Mouse (Mus musculus): ENCODE results near the gene Atxn1. TPM values are rescaled to one million over a fixed set of nuclear protein-coding genes. Genes with fewer than 3 reads are reported as not detected.

Gene Atxn1
- polyA plus RNA-seq, 1 experiment, result 2.5 TPM

DNA sequence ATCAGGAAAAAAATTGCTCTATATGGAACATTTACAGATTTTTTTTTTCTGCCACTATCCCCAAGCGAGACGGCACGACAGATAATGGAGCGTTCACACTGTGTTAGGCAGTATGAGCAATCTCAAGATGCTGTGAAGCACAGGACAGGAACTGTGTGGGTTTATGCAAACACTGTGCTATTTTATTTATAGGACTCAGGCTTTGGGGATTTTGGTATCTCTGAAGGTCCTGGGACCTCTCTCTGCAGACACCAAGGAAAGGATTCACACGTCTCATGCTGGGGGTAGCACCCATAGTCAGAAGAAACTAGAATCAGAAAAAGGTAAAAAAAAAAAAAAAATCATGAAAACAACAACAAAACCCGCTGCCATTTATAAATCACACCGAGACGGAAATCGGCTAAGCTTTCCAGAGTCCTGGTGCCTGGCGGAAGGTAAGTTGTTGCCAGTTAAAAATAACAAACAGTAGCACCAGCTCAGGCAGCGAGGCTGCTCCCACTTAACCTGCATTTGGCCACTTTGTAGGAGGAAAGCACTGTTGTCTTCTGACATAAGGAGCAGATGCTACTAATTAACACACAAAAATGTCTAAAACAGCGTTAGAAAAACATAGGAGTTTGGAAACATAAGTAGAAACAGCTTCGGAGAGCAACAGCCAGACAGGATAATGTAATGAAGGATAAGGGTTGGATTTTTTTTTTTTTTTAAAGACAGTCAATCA lies 102.8 kb downstream of the Atxn1 start:
- no peak overlapping the region for H3K4me2 ChIP-seq (ENCODE audit: low read depth)
- H3K27me3 ChIP-seq (ENCODE audit: control insufficient read depth, insufficient read depth, insufficient read length), result no peaks in the 10 kb centered on the region
- TF ChIP-seq POLR2AphosphoS2 (IDR thresholded peaks at IDR 0.05; ENCODE audit: insufficient read length, low read depth) (no peak), CEBPB (IDR thresholded peaks at IDR 0.05; ENCODE audit: insufficient read depth, poor library complexity, severe bottlenecking) (no peak), SRF (IDR thresholded peaks at IDR 0.05; ENCODE audit: control insufficient read depth, insufficient read length, low read depth) (no peak), TCF3 (IDR thresholded peaks at IDR 0.05; ENCODE audit: insufficient read length, low read depth) (no peak), TCF12 (IDR thresholded peaks at IDR 0.05; ENCODE audit: insufficient read depth, poor library complexity, severe bottlenecking) (no peak), MAX (IDR thresholded peaks at IDR 0.05; ENCODE audit: low read depth) (no peak), REST (IDR thresholded peaks at IDR 0.05; ENCODE audit: insufficient read depth, insufficient read length) (no peak), MYOD1 (IDR thresholded peaks at IDR 0.05; ENCODE audit: control insufficient read depth in 1 of 3, insufficient read length in 2 of 3, low read depth in 2 of 3) (no peak), E2F4 (IDR thresholded peaks at IDR 0.05; ENCODE audit: insufficient read depth) (no peak), POLR2A (IDR thresholded peaks at IDR 0.05; ENCODE audit: insufficient read length, low read depth) (no peak), MYOG (IDR thresholded peaks at IDR 0.05; ENCODE audit: control insufficient read depth in 1 of 3, insufficient read depth in 1 of 3, insufficient read length in 2 of 3, low read depth in 2 of 3) (no peak), USF1 (IDR thresholded peaks at IDR 0.05; ENCODE audit: low read depth) (no peak)
- H3ac ChIP-seq (ENCODE audit: control insufficient read depth, insufficient read length), result no peak overlapping the region
- H3K4me3 ChIP-seq, result no peak overlapping the region
- no peaks in the 10 kb centered on the region for H3K36me3 ChIP-seq (ENCODE audit: control insufficient read depth, insufficient read depth)
- peaks cover 8% of the 10 kb centered on the region for H3K79me2 ChIP-seq (ENCODE audit: control insufficient read depth, insufficient read depth)

DNA sequence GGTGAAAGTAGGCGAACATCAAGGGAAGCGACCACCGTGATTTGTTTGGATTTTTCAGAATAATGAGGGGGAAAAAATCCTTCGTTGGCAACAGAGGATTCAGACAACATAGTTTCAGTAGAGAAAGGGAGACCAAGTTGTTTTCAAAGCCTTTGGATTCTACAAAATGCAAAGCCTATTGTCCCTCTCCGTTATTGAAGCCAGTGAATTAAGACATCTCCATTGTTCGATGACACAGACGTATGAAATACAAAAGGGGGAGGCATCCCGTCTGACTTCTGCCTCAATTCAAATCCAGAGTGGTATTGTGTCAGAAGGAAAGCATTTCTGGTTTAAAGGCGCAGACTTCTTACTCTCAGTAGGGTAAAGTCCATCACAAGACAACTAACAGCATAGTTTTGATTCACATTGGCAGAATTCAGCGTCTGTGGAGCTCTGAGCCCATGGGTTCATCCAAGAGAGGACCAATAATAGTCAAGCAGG lies 103.7 kb downstream of the Atxn1 start:
- no peak overlapping the region for H3K4me3 ChIP-seq
- TF ChIP-seq USF1 (IDR thresholded peaks at IDR 0.05; ENCODE audit: low read depth) (no peak), MYOD1 (IDR thresholded peaks at IDR 0.05; ENCODE audit: control insufficient read depth in 1 of 3, insufficient read length in 2 of 3, low read depth in 2 of 3) (no peak), MAX (IDR thresholded peaks at IDR 0.05; ENCODE audit: low read depth) (no peak), SRF (IDR thresholded peaks at IDR 0.05; ENCODE audit: control insufficient read depth, insufficient read length, low read depth) (no peak), POLR2A (IDR thresholded peaks at IDR 0.05; ENCODE audit: insufficient read length, low read depth) (no peak), REST (IDR thresholded peaks at IDR 0.05; ENCODE audit: insufficient read depth, insufficient read length) (no peak), CEBPB (IDR thresholded peaks at IDR 0.05; ENCODE audit: insufficient read depth, poor library complexity, severe bottlenecking) (no peak), E2F4 (IDR thresholded peaks at IDR 0.05; ENCODE audit: insufficient read depth) (no peak), TCF3 (IDR thresholded peaks at IDR 0.05; ENCODE audit: insufficient read length, low read depth) (no peak), MYOG (IDR thresholded peaks at IDR 0.05; ENCODE audit: control insufficient read depth in 1 of 3, insufficient read depth in 1 of 3, insufficient read length in 2 of 3, low read depth in 2 of 3) (no peak), TCF12 (IDR thresholded peaks at IDR 0.05; ENCODE audit: insufficient read depth, poor library complexity, severe bottlenecking) (no peak)
- peaks cover 8% of the 10 kb centered on the region for H3K79me2 ChIP-seq (ENCODE audit: control insufficient read depth, insufficient read depth)
- H3K4me2 ChIP-seq (ENCODE audit: low read depth), result no peak overlapping the region
- H3K36me3 ChIP-seq (ENCODE audit: control insufficient read depth, insufficient read depth), result no peaks in the 10 kb centered on the region
- no peaks in the 10 kb centered on the region for H3K27me3 ChIP-seq (ENCODE audit: control insufficient read depth, insufficient read depth, insufficient read length)
- no peak overlapping the region for H3ac ChIP-seq (ENCODE audit: control insufficient read depth, insufficient read length)

DNA sequence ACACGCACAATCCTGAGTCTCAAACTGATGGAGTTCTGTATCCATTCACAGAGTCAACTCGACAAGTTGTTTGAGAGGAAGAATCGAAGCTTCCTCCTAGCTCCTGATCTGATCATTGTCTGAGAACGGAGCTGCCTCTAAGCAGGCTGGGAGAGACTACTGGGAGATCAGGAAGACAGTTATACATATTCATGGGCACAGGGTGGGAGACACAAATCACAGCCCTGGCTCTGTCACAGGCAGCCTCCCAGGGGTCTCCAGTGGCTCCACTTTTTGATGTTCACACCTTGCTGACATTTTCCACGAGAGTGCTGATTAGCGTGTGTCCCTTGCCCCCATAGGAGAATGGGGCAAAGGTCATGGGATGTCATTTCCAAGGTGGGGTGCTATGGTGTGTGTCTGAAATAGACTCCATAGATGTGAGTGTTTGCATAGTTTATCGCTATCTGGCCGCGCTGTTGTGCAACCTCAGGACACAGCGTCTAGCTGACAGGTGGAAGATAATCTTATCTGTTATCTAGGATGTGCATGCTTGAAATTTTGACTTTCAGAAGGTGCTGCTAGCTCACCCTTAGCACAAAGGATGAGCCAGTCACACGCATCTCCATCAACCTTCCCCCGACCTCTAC lies 105.6 kb downstream of the Atxn1 start:
- H3K4me3 ChIP-seq, result no peak overlapping the region
- no peaks in the 10 kb centered on the region for H3K27me3 ChIP-seq (ENCODE audit: control insufficient read depth, insufficient read depth, insufficient read length)
- H3ac ChIP-seq (ENCODE audit: control insufficient read depth, insufficient read length), result no peak overlapping the region
- H3K4me2 ChIP-seq (ENCODE audit: low read depth), result no peak overlapping the region
- H3K79me2 ChIP-seq (ENCODE audit: control insufficient read depth, insufficient read depth), result peaks cover 8% of the 10 kb centered on the region
- TF ChIP-seq USF1 (IDR thresholded peaks at IDR 0.05; ENCODE audit: low read depth), result no peak
- TF ChIP-seq POLR2A (IDR thresholded peaks at IDR 0.05; ENCODE audit: insufficient read length, low read depth), result no peak
- no peak for TF ChIP-seq MYOG (IDR thresholded peaks at IDR 0.05; ENCODE audit: control insufficient read depth in 1 of 3, insufficient read depth in 1 of 3, insufficient read length in 2 of 3, low read depth in 2 of 3)
- no peak for TF ChIP-seq TCF12 (IDR thresholded peaks at IDR 0.05; ENCODE audit: insufficient read depth, poor library complexity, severe bottlenecking)
- TF ChIP-seq SRF (IDR thresholded peaks at IDR 0.05; ENCODE audit: control insufficient read depth, insufficient read length, low read depth), result no peak
- TF ChIP-seq MAX (IDR thresholded peaks at IDR 0.05; ENCODE audit: low read depth), result no peak
- no peak for TF ChIP-seq POLR2AphosphoS2 (IDR thresholded peaks at IDR 0.05; ENCODE audit: insufficient read length, low read depth)
- no peak for TF ChIP-seq MYOD1 (IDR thresholded peaks at IDR 0.05; ENCODE audit: control insufficient read depth in 1 of 3, insufficient read length in 2 of 3, low read depth in 2 of 3)
- TF ChIP-seq TCF3 (IDR thresholded peaks at IDR 0.05; ENCODE audit: insufficient read length, low read depth), result no peak
- TF ChIP-seq CEBPB (IDR thresholded peaks at IDR 0.05; ENCODE audit: insufficient read depth, poor library complexity, severe bottlenecking), result no peak
- no peak for TF ChIP-seq REST (IDR thresholded peaks at IDR 0.05; ENCODE audit: insufficient read depth, insufficient read length)
- TF ChIP-seq E2F4 (IDR thresholded peaks at IDR 0.05; ENCODE audit: insufficient read depth), result no peak
- H3K36me3 ChIP-seq (ENCODE audit: control insufficient read depth, insufficient read depth), result no peaks in the 10 kb centered on the region

DNA sequence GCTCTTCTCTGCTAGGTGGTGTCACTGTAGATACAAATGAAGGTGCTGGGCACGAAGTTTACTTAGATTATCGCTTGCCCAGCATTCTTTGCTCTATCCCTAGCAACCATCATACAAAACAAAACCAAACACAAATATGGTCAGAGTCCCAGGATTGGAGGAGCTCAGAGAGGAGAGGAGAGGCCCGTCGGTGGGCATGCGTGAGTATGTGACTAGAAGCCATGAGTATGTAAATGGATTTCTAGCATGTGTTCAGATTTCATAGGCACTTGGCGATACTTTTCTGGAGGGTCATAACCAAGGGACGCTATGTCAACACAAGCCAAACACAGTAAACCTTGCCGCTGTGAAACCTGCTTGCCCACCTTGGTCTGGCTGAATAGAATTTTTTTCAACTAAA lies 107.4 kb downstream of the Atxn1 start:
- H3K36me3 ChIP-seq (ENCODE audit: control insufficient read depth, insufficient read depth), result no peaks in the 10 kb centered on the region
- H3K4me3 ChIP-seq, result no peak overlapping the region
- TF ChIP-seq TCF3 (IDR thresholded peaks at IDR 0.05; ENCODE audit: insufficient read length, low read depth) (no peak), TCF12 (IDR thresholded peaks at IDR 0.05; ENCODE audit: insufficient read depth, poor library complexity, severe bottlenecking) (no peak), MAX (IDR thresholded peaks at IDR 0.05; ENCODE audit: low read depth) (no peak), E2F4 (IDR thresholded peaks at IDR 0.05; ENCODE audit: insufficient read depth) (no peak), REST (IDR thresholded peaks at IDR 0.05; ENCODE audit: insufficient read depth, insufficient read length) (no peak), POLR2AphosphoS2 (IDR thresholded peaks at IDR 0.05; ENCODE audit: insufficient read length, low read depth) (no peak), MYOG (IDR thresholded peaks at IDR 0.05; ENCODE audit: control insufficient read depth in 1 of 3, insufficient read depth in 1 of 3, insufficient read length in 2 of 3, low read depth in 2 of 3) (no peak)
- H3K4me2 ChIP-seq (ENCODE audit: low read depth), result no peak overlapping the region
- H3ac ChIP-seq (ENCODE audit: control insufficient read depth, insufficient read length), result no peak overlapping the region
- H3K27me3 ChIP-seq (ENCODE audit: control insufficient read depth, insufficient read depth, insufficient read length), result no peaks in the 10 kb centered on the region
- peaks cover 8% of the 10 kb centered on the region for H3K79me2 ChIP-seq (ENCODE audit: control insufficient read depth, insufficient read depth)

Data from myocyte (in vitro differentiated cells).